Mouse (Mus musculus) kidney, adult 11 months (tissue): ENCODE measurements around the gene Gsto2.
"Not testable (repeated sequence)": the region's sequence is repeated elsewhere in the genome, so short reads cannot be mapped to it uniquely, and the experiment has no call there.

Experiments used
- DNase-seq: peaks from one replicate; pipeline ENCODE4 v3.0.0; 2022

Gsto2 gene

DNA sequence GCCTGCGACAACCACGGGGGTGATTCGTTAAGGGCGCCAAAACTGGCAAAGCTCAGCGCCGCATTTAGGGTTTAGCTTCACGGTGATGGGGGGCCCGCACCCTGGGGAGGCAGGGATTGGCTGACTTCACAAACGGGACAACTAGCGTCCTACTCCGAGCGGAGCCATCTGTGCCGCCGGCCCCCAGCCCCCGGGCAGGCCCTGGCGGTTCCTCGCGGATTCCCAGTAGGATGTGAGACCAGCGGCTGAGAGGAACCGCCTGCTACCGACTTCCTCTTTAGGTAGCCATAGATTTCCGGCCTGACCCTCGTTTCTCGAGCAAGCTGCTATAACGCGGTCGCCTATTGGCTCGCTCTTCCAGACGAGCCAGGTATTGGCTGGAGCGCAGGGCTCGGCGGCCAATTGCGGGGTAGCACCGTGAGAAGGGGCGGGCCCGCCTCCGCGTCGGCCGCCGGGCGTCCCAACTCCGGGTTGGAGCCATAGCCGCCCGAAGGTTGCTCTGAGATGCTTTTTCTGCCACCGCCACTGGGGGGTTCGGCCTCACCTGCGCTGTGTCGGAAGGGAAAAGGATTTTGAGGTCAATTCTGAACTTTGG, at the start of gene Gsto2:
Gene Gsto2 (plus strand): TSS at position 182 of the 595 bp plus-strand sequence.
- peak; percentile 94 for DNase-seq

DNA sequence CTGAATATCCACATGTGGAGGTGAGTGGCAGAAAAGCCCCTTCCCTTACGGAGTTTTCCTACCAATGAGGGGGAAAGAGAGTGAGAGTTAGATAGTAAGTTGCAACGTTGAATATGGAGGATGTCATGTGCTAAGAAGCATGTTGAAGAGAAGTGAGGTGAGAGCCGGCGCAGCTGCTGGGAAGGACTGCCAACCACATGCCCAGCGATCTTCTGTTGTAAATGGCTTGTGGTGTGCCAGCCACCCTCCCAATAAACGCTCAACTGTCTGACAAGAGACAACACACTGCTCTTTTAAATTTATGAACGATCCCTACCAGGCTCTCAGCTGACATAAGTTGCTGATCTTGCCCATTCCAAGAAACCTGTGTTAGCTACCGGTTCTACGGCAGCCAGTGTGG, 47.6 kb upstream of the Gsto2 start:
- no peak for DNase-seq

DNA sequence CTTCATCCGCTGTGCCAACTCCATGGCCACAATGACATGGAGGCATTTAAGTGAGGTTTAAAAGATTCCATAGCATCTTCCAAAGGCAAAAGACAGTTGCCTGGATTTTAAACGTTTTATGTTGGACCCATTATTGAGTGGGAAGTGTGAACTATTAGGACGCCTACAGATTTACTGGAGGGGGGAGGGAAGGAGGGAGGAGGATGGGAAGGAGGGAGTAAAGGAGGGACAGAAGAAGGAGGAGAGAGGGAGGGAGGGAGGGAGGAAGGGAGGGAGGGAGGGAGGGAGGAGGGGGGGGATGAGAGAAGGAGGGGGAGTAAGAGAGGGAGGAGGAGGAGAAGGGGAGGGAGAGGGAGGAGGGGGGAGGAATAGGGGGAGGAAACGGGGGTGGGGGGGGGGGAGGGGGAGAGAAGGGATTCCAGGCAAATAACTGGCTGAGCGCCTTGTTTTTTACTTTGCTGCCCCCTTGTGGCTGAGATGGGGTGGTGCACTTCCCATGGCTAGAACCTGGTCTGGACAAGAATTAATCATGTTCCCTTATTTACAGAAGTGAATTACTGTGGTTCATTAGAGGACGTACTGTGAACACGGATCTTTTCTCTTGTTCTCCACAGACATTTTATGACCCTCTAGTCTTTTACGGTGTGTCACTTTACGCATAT, 44.4 kb upstream of the Gsto2 start:
- DNase-seq = peak; percentile 41

DNA sequence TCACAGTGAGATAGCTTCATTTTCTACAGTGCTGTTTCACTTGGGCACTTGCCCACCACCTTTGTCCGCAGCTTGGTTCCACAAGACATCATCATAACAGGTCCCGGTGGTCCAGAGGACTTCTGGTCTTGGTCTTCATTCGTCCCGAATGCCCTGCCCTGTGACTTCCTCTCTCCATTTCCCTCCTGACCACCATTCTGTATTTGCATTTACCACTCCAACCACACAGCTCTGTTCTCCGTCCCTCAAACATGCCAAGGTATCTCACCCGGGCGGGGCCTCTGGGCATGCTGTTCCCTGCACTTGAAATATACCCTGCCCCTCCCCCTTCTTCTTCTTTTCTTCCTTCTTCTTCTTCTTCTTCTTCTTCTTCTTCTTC, 43.9 kb upstream of the Gsto2 start:
- no peak for DNase-seq

DNA sequence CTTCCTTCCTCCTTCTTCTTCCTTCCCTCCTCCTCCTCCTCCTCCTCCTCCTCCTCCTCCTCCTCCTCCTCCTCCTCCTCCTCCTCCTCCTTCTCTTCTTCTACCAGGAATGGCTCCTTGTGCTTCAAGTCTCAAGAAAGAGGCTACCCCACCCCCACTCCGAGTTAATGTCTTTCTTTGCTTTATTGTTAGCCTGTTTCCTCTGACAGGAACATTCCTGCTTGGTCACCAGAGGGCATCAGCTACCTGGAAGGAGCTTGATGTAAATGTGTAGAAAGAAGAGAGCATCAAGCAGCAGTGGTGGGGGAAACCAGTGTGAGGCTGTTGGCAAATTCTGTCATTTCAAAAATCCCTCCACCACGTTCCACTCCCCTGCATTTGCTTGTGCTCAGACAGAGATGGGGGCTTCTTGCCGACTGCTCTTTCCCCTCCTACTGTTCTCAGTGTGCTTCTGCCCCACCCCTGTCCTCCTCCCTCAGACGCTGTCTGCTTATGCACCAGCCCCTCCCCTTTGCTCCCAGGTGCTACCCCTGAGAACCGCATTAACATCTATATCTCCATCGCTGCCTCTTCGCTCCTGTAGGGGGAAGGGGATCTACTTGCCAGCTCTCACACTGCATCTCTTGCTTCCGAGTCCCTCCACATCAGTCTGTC, 43.1 kb upstream of the Gsto2 start:
- no peak for DNase-seq

DNA sequence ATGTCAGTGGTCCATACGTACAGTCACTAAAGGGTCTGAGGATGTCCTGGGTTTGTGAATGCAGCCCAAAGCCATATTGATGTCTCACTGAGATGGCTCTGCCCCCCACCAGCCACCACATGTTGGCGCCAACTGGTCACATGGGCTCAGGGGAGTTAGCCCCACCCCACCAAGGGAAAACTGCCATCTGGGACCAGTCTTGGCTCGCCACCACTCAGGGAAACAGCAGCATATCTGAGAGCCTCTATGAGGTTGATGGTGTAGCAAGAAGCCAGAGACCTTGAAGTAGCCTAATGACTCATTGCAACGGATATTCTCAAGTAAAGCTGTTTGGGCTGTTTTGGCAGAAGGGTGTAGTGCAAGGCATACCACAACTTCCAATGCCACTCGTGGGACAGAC, 41.3 kb upstream of the Gsto2 start:
- no peak for DNase-seq

DNA sequence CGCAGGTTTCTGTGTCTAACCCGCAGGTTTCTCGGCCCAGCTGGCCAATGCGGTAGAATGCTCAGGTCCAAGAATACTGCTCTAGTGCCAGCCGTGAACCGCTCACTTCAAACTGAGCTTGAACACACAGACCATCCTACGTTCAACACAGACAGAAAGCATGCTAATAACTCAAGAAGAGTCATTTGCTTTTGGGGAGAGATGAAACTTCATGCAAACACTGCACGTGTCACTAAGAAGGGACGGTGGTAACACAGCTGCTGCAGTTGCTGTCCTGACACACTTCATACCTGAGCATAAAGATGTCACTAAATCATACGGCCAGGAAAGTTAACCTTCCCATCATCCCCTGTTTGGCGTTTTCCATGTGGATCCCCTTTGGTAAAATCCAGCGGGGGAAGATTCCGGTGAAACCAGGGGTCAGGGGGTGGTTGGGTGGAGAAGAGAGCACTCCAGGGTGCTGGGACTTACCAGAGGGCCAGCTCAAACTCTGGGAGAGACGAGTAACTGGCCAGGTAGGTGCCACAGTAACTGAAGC, 35.4 kb upstream of the Gsto2 start:
- no peak for DNase-seq

DNA sequence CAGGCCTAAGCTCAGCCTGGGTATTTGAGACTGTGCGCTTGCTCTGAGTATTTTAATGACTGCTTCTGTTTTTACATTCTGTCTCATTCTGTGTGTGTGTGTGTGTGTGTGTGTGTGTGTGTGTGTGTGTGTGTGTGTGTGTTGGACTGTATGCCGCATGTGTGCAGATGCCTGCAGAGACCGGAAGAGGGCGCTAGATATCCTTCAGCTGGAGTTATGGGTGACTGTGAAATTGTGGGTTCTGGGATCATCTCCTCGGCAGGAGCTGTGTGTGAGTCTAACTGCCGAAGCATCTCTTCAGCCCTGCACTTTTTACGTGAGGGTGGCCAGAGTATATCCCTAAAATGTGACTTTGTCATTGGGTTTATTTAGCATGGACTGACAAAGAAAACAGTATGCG, 34.2 kb upstream of the Gsto2 start:
- no peak for DNase-seq

DNA sequence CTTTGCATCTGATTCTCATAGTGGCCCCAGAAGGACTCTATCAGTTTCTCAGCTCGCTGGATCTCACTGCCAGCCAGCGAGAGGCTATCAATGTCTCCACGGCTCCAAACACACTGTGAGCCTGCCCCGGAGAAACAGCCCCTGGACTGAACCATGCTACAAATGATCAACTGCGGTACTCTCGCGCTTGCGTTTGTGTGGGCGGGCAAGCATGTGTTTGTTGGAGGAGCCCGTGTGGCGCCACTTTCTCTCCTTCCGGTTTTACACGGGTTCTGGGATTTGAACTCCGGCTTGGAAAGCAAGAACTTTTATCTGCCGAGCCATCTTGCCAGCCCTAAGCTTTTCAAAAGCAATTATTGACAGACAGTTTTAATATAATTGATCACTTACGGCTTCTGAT, 33.0 kb upstream of the Gsto2 start:
- DNase-seq = no peak

DNA sequence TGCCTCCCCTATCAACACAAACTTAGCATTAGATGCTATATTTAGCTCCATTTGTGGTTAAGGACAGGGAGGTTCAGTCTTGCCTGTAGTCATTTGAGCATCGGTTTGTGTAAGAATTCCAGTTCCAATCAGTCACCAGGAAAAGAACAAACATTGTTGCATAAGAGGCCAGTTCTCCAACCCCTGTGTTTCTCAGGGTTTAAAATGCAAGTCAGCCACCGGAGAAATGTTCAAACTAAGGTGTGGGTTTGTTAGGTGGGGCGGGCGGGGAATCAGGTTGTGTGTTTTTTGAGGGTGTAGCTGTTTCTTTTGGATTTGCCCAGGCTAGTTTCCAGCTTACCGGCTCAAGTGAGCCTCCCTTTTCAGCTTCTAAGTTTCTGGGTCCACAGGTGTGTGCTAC, 30.7 kb upstream of the Gsto2 start:
- DNase-seq = no peak

DNA sequence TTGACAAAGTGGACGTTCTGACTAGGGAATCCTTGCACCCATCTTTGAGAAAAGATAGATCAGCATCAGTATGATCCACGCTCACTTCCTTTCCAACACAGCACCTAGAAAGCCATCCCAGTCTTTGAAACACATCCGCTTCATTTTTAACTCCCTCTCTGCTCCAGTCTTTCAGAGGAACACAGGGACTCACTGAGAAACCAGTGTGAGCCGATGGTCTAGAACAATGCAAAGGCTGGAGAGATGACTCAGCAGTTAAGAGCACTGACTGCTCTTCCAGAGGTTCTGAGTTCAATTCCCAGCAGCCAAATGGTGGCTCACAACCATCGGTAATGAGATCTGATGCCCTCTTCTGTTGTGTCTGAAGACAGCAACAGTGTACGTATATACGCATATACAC, 29.6 kb upstream of the Gsto2 start:
- DNase-seq = no peak

DNA sequence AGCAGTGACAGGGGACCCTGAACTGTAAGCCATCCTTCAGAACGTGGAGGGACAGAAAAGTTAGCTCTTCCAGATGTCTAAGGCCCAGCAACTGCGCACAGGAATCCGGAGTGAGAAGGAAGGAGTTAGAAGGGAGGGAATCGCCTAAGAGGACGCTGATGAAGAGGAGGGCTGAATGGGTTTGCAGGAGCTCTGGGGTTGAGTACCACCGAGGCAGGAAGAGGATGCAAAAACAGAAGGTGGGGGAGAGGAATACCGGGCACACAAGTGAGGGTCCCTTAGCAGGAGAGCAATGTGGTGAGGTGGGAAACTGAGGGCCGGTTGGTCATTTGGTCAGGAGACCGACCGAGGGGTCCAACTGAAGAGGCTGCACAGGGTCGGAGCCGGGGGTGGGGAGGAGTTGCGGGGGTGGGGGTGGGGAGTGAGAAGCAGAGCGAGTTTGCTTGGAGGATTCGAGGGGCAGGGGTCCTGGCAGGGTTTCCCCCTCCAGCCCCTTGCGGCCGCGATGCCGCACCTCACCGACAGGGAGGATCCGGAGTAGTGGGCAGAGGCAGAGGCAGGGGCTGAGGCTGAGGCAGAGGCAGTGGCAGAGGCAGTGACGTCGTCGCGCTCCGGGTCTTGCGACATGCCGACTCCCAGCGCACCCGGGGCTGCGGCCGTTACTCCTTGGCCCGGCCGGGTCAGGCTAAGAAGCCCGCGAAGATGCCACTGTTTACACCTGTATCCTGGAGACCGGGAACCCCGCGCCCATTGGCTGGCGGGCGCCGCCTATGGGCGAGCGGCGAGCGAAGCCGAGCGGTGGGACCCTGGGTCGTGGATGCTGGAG, 28.4 kb upstream of the Gsto2 start:
- peak; percentile 25 for DNase-seq

DNA sequence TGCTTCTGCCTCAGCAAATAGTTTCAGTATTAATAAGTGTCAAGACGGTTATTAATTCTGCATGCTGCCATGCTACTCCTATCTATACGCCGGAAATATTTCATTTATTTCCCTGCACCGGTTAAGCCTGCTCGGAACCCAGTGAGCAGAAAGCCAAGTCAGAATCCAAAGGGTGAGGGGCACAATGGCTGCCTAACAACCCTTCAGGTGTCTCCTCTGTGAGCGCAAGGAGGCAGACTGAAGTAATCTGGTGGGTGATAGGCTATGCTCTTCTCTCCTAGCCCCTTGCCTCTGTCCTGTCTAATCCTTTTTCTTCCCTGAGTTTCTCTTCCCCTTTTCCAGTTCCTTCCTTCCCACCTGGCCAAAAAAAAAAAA, 27.8 kb upstream of the Gsto2 start:
- DNase-seq = no peak

DNA sequence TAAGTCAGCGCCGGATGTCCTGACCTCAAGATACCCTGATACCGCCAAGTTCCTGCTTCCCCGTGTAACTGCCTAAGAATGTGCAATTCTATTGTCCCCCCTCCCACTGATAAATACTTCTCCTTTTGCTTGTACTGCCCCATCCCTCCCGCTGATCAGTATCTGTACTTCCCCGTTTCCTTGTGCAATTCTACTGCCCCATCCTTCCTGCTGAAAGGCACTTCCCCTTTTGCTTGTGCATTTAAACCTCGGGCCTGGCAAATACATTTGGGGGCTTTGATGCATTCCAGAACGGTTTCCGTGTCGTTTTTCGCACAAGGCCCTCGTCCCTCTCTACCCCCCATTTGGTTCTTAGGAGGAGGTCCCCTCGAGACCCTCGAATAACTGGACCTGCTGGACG, 24.1 kb upstream of the Gsto2 start:
- DNase-seq = not testable (repeated sequence)

DNA sequence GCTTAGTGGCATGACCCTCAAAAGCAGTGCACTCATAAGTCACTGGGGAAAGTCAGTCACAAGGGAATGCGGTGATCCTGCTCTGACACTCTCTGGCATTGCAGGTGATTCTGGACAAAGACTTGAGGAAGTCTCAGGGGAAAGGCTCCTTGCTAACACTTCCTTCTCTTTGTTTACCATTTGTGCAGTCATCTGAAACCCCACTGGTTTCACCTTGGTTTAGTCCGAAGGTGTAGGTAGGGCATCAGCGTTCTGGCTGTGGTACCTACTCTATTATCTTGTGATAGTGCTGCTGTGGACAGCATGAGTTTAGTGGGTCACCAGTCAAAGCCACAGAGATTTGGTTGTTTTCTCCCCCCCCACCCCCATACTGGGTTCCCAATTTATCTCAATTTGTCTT, 15.6 kb upstream of the Gsto2 start:
- no peak for DNase-seq

DNA sequence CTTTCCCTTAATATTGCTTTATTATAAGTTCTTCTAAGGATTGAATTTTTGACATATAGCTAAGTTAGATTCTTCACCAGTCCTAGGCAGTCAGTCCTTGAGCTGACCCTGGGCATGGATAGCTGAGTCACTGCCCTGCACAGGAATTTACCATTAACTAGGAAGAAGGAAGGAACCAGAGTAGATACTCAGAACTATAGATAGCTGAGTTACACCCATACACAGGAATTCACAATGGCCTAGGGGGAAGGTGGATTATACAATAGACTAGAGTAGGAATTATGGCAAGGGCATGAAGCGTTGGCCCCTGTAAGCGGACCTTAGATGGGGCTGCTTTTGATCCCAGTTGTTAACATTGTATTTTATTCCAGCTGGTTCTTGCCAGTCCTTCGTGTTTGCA, 13.2 kb upstream of the Gsto2 start:
- DNase-seq = not testable (repeated sequence)

DNA sequence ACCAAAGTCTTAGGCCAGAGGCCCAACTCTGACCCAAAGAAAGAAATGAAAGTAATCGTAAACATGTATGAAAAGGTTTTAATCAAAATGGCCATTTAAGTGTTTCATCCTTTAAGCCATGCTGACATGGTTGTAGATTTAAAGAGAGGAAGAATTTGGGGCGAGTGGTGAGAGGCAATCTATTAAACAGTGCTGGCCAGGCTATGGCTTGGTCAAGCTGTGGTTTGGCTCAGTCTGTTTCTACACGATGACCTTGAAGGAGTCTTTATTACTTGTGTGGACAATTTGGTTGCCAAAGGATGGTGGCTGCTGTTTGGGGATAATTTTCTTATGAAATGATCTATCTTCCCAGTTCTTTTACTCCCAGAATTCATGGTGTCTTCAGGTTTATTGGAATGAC, 12.3 kb upstream of the Gsto2 start:
- no peak for DNase-seq

DNA sequence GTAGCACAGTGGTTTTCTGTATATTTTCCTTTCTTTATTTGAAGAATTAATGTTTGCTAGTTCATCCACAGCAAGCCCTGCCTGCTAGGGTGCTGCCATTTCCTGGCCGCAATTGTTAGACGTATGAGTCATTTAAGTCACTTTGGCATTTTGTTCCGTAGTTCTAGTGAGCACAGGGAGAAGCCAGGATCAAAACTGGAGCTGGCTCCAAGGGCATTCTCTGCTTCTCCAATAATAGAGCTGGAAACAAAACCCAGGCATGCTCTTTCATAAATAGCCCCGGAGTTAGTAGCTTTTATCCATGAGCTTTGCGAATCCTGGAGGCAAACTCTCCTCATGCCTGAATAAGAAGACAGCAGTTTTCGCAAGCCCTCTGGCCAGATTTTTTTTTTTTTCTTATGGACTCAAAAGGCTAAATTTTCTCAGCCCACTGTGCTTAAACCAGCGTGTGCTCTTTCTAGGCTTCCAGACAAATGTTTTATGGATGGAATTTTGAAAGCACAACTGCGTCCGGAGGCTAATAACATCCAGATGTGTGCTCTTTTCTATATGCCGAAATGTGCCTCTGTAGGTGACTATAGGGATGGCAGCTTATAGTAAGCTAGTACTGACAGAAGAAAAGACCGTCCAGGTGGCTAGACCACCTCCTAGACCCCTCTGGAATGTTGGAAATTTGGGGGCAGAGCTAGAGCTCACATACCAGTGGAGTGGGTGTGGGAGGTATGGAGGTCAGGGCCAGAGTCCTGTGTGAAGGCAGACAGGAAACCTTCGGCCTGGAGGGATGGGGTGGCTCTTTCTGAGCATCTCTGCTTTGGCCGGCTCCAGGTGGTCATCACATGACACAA, 11.2 kb upstream of the Gsto2 start:
- no peak for DNase-seq

DNA sequence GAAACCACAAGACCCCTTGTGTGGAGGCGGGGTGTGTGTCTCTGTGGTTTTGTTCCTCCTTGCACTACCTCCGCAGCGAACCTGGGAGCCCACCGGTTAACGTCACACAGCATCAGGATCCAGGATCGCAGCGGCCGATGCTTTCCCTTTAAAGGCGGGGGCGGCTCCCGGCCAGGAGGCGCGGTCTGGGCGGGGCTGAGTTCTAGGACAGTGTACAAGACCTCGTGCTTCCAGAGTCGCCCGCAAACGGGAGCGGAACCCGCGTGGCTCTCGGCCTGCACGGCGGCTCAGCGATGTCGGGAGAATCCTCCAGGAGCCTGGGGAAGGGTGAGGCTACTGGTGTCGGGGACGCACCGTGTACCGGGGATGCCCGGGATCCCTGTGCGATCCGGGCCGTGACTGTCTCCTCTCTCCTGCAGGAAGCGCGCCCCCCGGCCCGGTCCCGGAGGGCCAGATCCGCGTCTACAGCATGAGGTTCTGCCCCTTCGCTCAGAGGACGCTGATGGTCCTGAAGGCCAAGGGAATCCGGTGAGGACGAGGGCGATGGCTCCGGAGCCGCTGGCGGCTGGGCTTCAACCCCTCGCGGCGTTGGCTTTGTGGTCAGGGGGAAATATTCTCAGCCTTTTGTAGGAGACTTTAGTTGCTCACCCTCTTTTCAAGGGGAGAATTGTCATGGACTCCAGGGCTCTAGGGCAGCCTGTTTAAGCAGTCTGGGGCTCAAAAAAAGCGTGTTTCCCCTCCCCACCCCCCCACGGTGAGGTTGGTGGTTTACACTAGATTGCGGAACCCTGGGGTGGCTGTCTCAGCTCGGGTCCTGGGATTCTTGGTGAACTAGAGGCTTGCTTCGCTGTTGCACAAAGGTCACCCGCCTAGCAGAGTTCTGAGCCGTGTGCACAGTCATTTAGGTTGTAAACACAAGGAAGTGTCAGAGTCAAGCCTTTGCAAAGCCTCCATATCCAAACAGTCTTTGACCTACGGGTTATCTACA, 10.2 kb upstream of the Gsto2 start, which contains the start of gene Gsto1:
Gene Gsto1 (plus strand): TSS at position 175 of the 988 bp plus-strand sequence.
- peak; percentile 86 for DNase-seq

DNA sequence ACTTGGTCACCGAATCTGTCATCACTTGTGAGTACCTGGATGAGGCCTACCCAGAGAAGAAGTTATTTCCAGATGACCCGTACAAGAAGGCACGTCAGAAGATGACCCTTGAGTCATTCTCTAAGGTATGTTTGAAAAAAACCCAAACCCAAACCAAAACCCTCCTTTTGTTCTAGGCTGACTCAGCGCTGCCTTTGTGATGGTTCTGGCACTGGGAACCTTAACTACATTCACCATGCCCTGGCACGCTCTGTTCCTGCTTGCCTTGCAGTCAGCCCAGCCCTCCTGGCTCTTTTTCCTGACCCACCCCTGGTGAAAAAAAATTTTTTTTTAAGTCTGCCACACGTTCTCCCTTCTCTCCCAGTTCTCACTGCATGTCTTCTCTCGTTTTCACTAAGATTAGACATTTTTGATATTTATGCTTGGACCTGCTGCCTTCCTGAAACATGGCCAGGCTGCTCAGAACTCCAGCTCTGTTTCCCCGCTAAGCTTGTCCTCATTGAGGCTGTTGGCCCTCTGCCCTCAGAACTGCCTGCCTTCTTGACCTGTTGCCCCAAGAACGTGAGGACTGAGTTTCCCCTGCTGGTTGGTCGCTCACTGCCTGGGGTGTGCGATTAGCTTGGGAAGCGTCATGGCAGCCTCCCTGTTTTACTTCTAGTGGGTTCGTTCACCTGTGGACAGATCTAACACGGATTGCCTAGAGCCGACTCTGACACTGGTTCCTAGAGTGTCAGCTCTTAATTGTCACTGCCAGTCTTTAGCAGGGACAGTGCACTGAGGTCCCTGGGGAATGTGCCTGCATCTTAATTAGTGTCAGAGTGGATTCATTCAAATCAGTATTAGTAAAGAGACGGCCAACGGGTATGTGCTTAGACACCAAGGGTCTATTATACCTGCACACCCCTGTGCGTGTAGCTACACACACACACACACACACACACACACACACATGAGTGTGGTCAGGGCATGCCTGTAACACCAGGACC, 7.1 kb upstream of the Gsto2 start:
- DNase-seq = no peak
